Mouse (Mus musculus): ENCODE measurements around the gene Astl.

DNA sequence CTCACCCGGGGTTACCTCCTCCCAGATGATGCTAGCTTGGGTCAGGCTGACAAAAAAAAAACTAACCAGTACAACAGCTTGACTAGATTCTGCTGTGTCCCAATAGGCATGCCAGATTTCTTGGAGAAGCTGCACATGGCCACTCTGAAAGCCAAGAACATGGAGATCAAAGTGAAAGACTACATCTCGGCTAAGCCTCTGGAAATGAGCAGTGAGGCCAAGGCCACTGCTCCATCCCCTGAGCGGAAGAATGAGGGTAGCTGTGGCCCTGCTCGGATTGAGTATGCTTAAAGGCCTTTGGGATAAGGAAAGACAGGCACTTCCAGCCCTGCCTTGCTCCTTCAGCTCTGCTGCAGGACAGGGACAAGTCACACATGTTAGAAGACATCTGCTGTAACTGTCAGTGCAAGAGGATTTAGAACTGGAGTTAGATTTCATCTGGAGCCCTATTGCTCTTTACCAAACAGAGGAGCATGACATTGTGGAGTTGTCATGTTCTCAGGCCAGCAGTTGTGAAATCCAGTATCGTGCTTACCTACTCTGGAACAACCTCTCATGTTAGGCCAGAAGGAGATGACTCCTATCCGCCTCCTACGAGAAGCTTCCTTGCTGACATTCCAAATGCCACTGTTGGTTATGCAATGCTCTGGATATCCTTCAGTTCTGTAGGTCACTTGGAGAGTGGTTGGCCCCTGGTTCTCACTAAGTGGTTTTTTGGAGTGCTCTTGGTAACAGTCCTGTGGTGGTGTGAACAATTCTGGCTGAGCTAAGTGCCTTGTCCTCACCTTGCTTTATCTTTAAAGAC is 41.2 kb upstream of the Astl start:
- TF ChIP-seq CTCF (IDR thresholded peaks at IDR 0.05; ENCODE audit: insufficient read depth, low read depth, low read length) (no peak), POLR2A (IDR thresholded peaks at IDR 0.05; ENCODE audit: insufficient read depth, low read depth, low read length) (no peak)
